Mouse (Mus musculus) liver, embryonic 14.5 days (tissue): Measurements from ENCODE around the gene Ift20. TPM values are rescaled to one million over a fixed set of nuclear protein-coding genes. Genes with fewer than 3 reads are reported as not detected.

Experiments used
- ATAC-seq: fragments of 200-750 bp; cut with Nextera tagmentation; 2 replicates; pipeline ENCODE4 v1.8.0; 2017; ENCODE audit warnings: moderate number of reproducible peaks, mild to moderate bottlenecking, moderate library complexity; ENCODE audit not compliant: insufficient read depth
- DNase-seq, 3 experiments: peaks; one replicate each; pipeline ENCODE4 v3.0.0-alpha.2; 2012 to 2013; ENCODE audit warnings: low read depth in 3 of 3, low spot score in 3 of 3
- H3K27ac ChIP-seq: fragments of 300-500 bp; sonication (generic); 2 replicates; pipeline ENCODE4 v1.5.1; 2014; ENCODE audit warnings: moderate library complexity, mild to moderate bottlenecking, control low read depth, inconsistent platforms
- H3K27me3 ChIP-seq: fragments of 300-500 bp; sonication (generic); 2 replicates; pipeline ENCODE4 v1.6.1; 2014; ENCODE audit warnings: mild to moderate bottlenecking, low read length, moderate library complexity; ENCODE audit not compliant: control insufficient read depth, insufficient read depth
- H3K36me3 ChIP-seq: fragments of 300-500 bp; sonication (generic); replicated peaks from 2 replicates; pipeline ENCODE4 v1.6.1; 2014; ENCODE audit warnings: low read depth; ENCODE audit not compliant: control insufficient read depth, insufficient read depth
- H3K4me1 ChIP-seq, 2 experiments: fragments of 200-500 bp in 1 of 2; fragments of 300-500 bp in 1 of 2; sonication (generic) in 1 of 2; replicated peaks; 2 replicates each; pipeline ENCODE4 v1.6.1; 2012 to 2014; ENCODE audit warnings: antibody characterized with exemption in 1 of 2, inconsistent platforms in 1 of 2, low read length in 1 of 2; ENCODE audit not compliant: control insufficient read depth in 2 of 2, insufficient read depth in 2 of 2
- H3K4me2 ChIP-seq: fragments of 300-500 bp; sonication (generic); 2 replicates; pipeline ENCODE4 v1.6.1; 2014; ENCODE audit warnings: low read depth, mild to moderate bottlenecking, control low read depth, moderate library complexity
- H3K4me3 ChIP-seq, 2 experiments: fragments of 200-500 bp in 1 of 2; fragments of 300-500 bp in 1 of 2; sonication (generic) in 1 of 2; 2 replicates each; pipeline ENCODE4 v1.5.1; 2012 to 2014; ENCODE audit warnings: low read depth in 2 of 2, low read length in 2 of 2, mild to moderate bottlenecking in 2 of 2, control low read depth in 1 of 2, inconsistent platforms in 1 of 2, moderate library complexity in 1 of 2; ENCODE audit not compliant: insufficient read depth in 1 of 2
- H3K9ac ChIP-seq: fragments of 300-500 bp; sonication (generic); replicated peaks from 2 replicates; pipeline ENCODE4 v1.6.1; 2014; ENCODE audit warnings: mild to moderate bottlenecking, control low read depth, moderate library complexity
- H3K9me3 ChIP-seq: fragments of 300-500 bp; sonication (generic); 2 replicates; pipeline ENCODE4 v1.6.1; 2016; ENCODE audit warnings: low read length, mixed read lengths; ENCODE audit not compliant: control insufficient read depth
- CTCF ChIP-seq: IDR thresholded peaks from 2 replicates; pipeline ENCODE4 v1.5.1; 2016; ENCODE audit warnings: antibody characterized with exemption, low read depth, control low read depth
- EP300 ChIP-seq: IDR thresholded peaks from 2 replicates; pipeline ENCODE4 v1.6.1; 2016; ENCODE audit warnings: antibody characterized with exemption, low read depth
- WGBS: fragments of 180-500 bp; shearing (Covaris S2); extraction: QIAGEN DNeasy Blood & Tissue Kit; methylation state at CpG from one replicate; pipeline ENCODE4 v1.1.7; 2014; ENCODE audit not compliant: insufficient replicate concordance; 5-methylcytosine and 5-hydroxymethylcytosine counted together
- polyA plus RNA-seq, 2 experiments: library from polyadenylated mRNA; depleted of rRNA in 1 of 2; stranded (reverse) in 1 of 2; unstranded in 1 of 2; fragments of >200 nt; fragmentation: Nextera tagmentation in 1 of 2; extraction: Ambion mirVana in 1 of 2; gene quantifications; 2 replicates each; pipeline versions ENCODE4 v1.2.1 to v1.2.3; 2012 to 2014

Ift20 gene
- polyA plus RNA-seq, 2 experiments: 41.7 to 77.8 TPM

DNA sequence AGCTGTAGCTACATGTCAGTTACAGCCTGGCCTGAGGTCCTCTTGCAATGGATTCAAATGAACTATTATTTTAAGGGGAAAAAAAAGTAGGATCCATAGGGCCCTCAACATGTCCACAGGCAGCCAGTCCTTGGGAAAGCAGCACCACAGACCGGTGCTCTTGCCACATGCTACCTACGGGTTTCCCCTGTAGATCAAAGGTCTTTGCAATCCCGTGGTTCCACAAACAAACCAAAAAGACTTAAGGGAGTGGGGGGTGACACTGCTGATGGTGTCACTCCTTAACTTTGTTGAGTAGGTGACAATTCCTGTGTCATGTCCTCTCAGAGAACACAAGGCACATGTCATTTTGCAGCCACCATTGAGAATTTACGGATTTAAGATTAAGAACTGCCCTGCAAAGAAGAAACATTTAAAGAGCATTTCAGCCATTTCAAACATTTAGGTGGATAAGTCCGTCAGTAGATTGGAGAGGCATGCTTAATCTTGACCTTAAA is 13.4 kb downstream of the Ift20 start:
- no peaks in the 10 kb centered on the region for H3K9me3 ChIP-seq
- H3K36me3 ChIP-seq: no peaks in the 10 kb centered on the region
- H3K4me3 ChIP-seq: peak overlapping the region; percentile 70 to 76
- peak overlapping the region; percentile 5; the same call in 1 of the 2 replicates for H3K27ac ChIP-seq
- H3K27me3 ChIP-seq: no peaks in the 10 kb centered on the region
- H3K4me1 ChIP-seq: peaks cover 6 to 30% of the 10 kb centered on the region in 2 experiments
- WGBS: 4% methylated on average over 5 of the region's 5 CpGs
- TF ChIP-seq CTCF (no peak), EP300 (no peak)
- peak overlapping the region; percentile 87 for H3K4me2 ChIP-seq
- no peak for ATAC-seq
- no peak for DNase-seq
- H3K9ac ChIP-seq: peak overlapping the region; percentile 71

DNA sequence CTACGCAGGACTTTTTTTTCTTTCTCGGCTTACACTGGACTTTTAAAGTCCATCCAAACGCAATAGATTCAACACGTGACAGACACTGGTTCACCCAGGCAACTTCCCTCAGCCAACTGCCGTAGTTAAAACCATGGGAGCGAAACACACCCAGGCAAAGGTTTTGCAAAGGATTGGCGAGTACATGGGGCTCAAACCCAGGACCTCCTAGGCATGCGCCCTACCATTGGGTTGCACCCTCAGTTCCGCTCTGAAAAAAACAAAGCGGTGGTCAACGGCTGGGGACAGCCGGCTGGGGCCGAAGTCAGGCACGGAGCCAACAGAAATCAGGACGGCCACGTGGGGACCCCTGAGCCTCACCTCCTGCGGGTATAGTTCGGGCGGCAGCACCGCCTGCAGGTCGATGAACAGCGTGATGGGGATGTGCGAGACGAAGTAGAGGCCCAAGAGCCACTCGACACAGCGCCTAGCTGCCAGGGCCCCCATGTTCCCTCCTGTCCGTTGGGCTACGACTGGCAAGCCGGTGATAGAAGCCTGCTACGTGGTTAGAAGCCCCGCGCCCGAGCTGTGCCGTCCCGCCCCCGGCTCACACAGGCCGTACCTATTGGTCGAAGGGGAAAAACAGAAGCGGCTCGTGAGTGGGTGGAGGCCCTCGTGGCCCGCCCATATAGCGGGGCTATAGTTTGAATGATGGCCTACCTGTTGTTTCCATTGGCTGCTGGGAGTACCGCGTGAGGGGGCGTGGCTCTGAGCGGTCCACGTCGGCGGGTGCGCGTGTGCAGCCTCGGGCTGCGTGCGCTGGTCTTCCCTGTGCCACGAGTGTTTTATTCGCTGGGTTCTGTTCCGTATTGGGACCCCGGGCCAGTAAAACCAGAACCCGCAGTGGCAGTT is 14.3 kb downstream of the Ift20 start, which contains the start of gene Tmem97:
Gene Tmem97, minus strand, starts transcription at position 610 of the 891 bp plus-strand sequence.
- no peaks in the 10 kb centered on the region for H3K27me3 ChIP-seq
- H3K27ac ChIP-seq: peak within 1 kb of the TSS; percentile 5
- under 1% methylated on average over 60 of the region's 60 CpGs for WGBS
- peak within 1 kb of the TSS; percentile 87 for H3K4me2 ChIP-seq
- peak within 1 kb of the TSS; percentile 70 to 76 for H3K4me3 ChIP-seq
- TF ChIP-seq EP300 (no peak), CTCF (peak; percentile 51)
- no peaks in the 10 kb centered on the region for H3K9me3 ChIP-seq
- peak within 1 kb of the TSS; percentile 71 for H3K9ac ChIP-seq
- ATAC-seq (peak; percentile 100), DNase-seq (peak; percentile 92 to 93 (median 93))
- peaks cover 6 to 29% of the 10 kb centered on the region in 2 experiments for H3K4me1 ChIP-seq
- H3K36me3 ChIP-seq: no peaks in the 10 kb centered on the region

DNA sequence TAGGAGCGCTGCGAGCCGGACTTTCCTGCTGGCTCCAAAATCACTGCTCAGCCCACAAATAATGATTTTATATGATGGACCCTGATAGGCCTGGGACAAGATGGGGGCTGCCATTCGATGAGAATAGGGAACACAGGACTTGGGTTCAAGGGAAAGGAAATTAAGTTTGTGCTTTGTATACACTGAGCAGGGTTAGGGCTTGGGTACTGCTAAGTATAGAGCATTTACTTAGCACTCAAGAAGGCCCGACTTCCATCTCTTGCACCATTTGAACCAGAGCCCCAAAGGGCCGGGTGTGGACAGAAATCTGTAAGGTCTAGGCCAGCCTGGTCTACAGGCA is 14.9 kb downstream of the Ift20 start:
- Histone ChIP-seq H3K4me3 (peak overlapping the region; percentile 46 to 76), H3K36me3 (no peaks in the 10 kb centered on the region), H3K4me2 (peak overlapping the region; percentile 87), H3K4me1 (peaks cover 6 to 32% of the 10 kb centered on the region in 2 experiments), H3K9ac (0 out of 2 replicates have a peak overlapping the region, but pooled peaks have one; percentile 31), H3K27ac (no peak overlapping the region), H3K27me3 (no peaks in the 10 kb centered on the region), H3K9me3 (no peaks in the 10 kb centered on the region)
- TF ChIP-seq EP300: no peak
- no peak for TF ChIP-seq CTCF
- ATAC-seq (0 out of 2 replicates have a peak, but pooled peaks have one; percentile 1), DNase-seq (no peak)
- WGBS: 22% methylated on average over 6 of the region's 6 CpGs

DNA sequence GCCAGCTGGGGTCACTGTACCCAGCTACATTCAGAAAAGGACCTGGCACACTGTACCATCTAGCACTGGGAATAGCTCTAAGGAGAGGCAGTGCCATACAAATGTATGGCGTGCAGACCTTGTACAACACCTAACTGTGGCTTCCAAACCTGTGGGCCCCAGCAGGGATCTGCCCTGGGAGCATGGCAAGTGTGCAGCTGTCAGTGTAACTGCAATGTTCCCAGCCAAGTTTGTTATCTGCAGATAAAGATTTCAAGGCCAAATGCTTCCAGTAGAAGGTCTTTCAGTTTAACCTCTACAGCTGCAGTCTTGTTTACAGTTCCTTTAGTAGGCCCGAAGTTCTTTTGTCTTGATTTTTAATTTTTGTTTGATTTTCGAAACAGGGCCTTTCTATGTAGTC is 19.5 kb downstream of the Ift20 start:
- 29% methylated on average over 3 of the region's 3 CpGs for WGBS
- Histone ChIP-seq H3K4me3 (no peak overlapping the region), H3K4me1 (peaks cover 3 to 22% of the 10 kb centered on the region in 2 experiments), H3K36me3 (no peaks in the 10 kb centered on the region), H3K27ac (peak overlapping the region; percentile 12; the same call in 1 of the 2 replicates), H3K4me2 (no peak overlapping the region), H3K9me3 (no peaks in the 10 kb centered on the region), H3K27me3 (no peaks in the 10 kb centered on the region), H3K9ac (no peak overlapping the region)
- DNase-seq (no peak), ATAC-seq (no peak)
- TF ChIP-seq CTCF (no peak), EP300 (no peak; the same call in 1 of the 2 replicates)

DNA sequence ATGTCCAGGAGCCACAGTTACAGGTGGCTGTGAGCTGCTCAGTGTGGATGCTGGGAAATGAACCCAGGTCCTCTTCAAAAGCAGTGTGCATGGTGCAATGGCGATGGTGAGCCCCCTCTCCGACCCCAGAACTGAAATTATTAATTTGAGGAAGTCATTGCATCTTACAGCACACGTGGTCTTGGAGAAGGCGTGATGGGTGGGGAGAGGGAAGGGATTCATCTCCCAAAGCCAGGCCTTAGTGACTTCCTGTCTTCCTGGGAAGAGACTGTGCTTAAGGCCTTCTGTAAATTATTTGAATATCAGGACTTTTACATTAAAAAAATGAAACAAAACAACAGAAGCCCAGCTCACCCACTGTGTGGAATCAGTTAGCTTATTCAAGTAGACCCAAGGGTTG is 19.9 kb downstream of the Ift20 start:
- TF ChIP-seq EP300 (no peak), CTCF (no peak)
- Histone ChIP-seq H3K9me3 (no peaks in the 10 kb centered on the region), H3K9ac (no peak overlapping the region), H3K4me3 (no peak overlapping the region), H3K27me3 (no peaks in the 10 kb centered on the region), H3K36me3 (no peaks in the 10 kb centered on the region), H3K27ac (no peak overlapping the region), H3K4me2 (no peak overlapping the region), H3K4me1 (peaks cover 2 to 19% of the 10 kb centered on the region in 2 experiments)
- ATAC-seq (no peak), DNase-seq (no peak)
- 49% methylated on average over 4 of the region's 4 CpGs for WGBS
